10 mouse cellular contexts compared by ENCODE assay signal in genomic region chr12:61526199-61526598, GRCm38 (mm10). TPM values are rescaled to one million over a fixed set of nuclear protein-coding genes. Genes with fewer than 3 reads are reported as not detected.
DNase-seq lines count a peak whose midpoint lies in the region; ATAC-seq and TF ChIP-seq lines count a peak whose summit lies in the region.
"Had no signal": no experiment of that assay in that cellular context is flagged by ENCODE, and none has a peak within 500 bp of the region (broad histone marks: within the 10 kb centered on the region; RNA-seq: fewer than 3 reads in every experiment).

No protein-coding gene starts in this region.

- no peak overlapping the region for H3K9ac ChIP-seq in kidney, embryonic 15.5 days
- H3K9ac ChIP-seq in embryonic facial prominence, embryonic 13.5 days: no peak overlapping the region
- H3K9ac ChIP-seq in intestine, postnatal 0 days (ENCODE audit: low read depth, low read length): no peak overlapping the region
- H3K9ac ChIP-seq in midbrain, embryonic 12.5 days (replicated peaks): no peak overlapping the region

- H3K9me3 ChIP-seq in kidney, embryonic 15.5 days (replicated peaks): no peaks in the 10 kb centered on the region
- H3K9me3 ChIP-seq in embryonic facial prominence, embryonic 13.5 days: no peaks in the 10 kb centered on the region
- no peaks in the 10 kb centered on the region for H3K9me3 ChIP-seq in intestine, postnatal 0 days (ENCODE audit: control insufficient read depth)
- H3K9me3 ChIP-seq in midbrain, embryonic 12.5 days: no peaks in the 10 kb centered on the region

- peak overlapping the region; percentile 3; the same call in 1 of the 2 replicates for H3K4me2 ChIP-seq in kidney, embryonic 15.5 days
- H3K4me2 ChIP-seq in embryonic facial prominence, embryonic 13.5 days: peak overlapping the region; percentile 40
- no peak overlapping the region for H3K4me2 ChIP-seq in intestine, postnatal 0 days (replicated peaks; ENCODE audit: low read depth)
- H3K4me2 ChIP-seq in midbrain, embryonic 12.5 days (replicated peaks): peak overlapping the region; percentile 43

- no peak for ATAC-seq in kidney, embryonic 15.5 days (replicated peaks; ENCODE audit: low FRiP score)
- no peak for ATAC-seq in embryonic facial prominence, embryonic 13.5 days (ENCODE audit: insufficient number of reproducible peaks, insufficient read depth, low FRiP score, low TSS enrichment, low read depth)
- ATAC-seq in intestine, postnatal 0 days: no peak
- ATAC-seq in midbrain, embryonic 12.5 days (ENCODE audit: low FRiP score, low read depth): peak; percentile 65

- H3K27me3 ChIP-seq in kidney, embryonic 15.5 days: peaks cover 49% of the 10 kb centered on the region
- peaks cover 50% of the 10 kb centered on the region for H3K27me3 ChIP-seq in embryonic facial prominence, embryonic 13.5 days
- H3K27me3 ChIP-seq in intestine, postnatal 0 days (replicated peaks; ENCODE audit: control insufficient read depth, insufficient read depth, low read length): peaks cover 42% of the 10 kb centered on the region
- peaks cover 32% of the 10 kb centered on the region for H3K27me3 ChIP-seq in midbrain, embryonic 12.5 days

- no peak overlapping the region for H3K27ac ChIP-seq in kidney, embryonic 15.5 days
- no peak overlapping the region; the same call in 1 of the 2 replicates for H3K27ac ChIP-seq in embryonic facial prominence, embryonic 13.5 days
- no peak overlapping the region for H3K27ac ChIP-seq in intestine, postnatal 0 days (ENCODE audit: low read depth, low read length)
- no peak overlapping the region for H3K27ac ChIP-seq in midbrain, embryonic 12.5 days (replicated peaks)

- no peak overlapping the region for H3K4me3 ChIP-seq in kidney, embryonic 15.5 days (replicated peaks)
- peak overlapping the region; percentile 27 for H3K4me3 ChIP-seq in embryonic facial prominence, embryonic 13.5 days
- no peak overlapping the region for H3K4me3 ChIP-seq in intestine, postnatal 0 days (ENCODE audit: low read depth, low read length)
- peak overlapping the region; percentile 60 for H3K4me3 ChIP-seq in midbrain, embryonic 12.5 days

- intact Hi-C loops in heart, postnatal 25 days (cut with DNase I): no loop called here

- 2% methylated on average over 9 of the region's 9 CpGs for WGBS in kidney, embryonic 15.5 days
- WGBS in embryonic facial prominence, embryonic 13.5 days: 2% methylated on average over 9 of the region's 9 CpGs
- WGBS in intestine, postnatal 0 days: 5% methylated on average over 9 of the region's 9 CpGs
- WGBS in midbrain, embryonic 12.5 days: 2% methylated on average over 9 of the region's 9 CpGs

- TF ChIP-seq CTCF in intestine, postnatal 0 days (IDR thresholded peaks at IDR 0.05; ENCODE audit: low read depth): peak; percentile 18; the same call in 1 of the 2 replicates

- DNase-seq in kidney, postnatal 25 days: no peak
- DNase-seq in urinary bladder, adult 2 months (ENCODE audit: low spot score): no peak
- DNase-seq in adrenal gland, adult (ENCODE audit: inconsistent age in 2 of 2, low spot score in 1 of 2): no peak
- DNase-seq in heart, postnatal 25 days (ENCODE audit: low spot score): no peak

- H3K36me3 ChIP-seq in kidney, embryonic 15.5 days: no peaks in the 10 kb centered on the region
- no peaks in the 10 kb centered on the region for H3K36me3 ChIP-seq in embryonic facial prominence, embryonic 13.5 days
- H3K36me3 ChIP-seq in intestine, postnatal 0 days (ENCODE audit: control insufficient read depth, insufficient read depth): no peaks in the 10 kb centered on the region
- no peaks in the 10 kb centered on the region for H3K36me3 ChIP-seq in midbrain, embryonic 12.5 days
- H3K36me3 ChIP-seq: G1E had no signal

- H3K4me1 ChIP-seq in kidney, embryonic 15.5 days: peaks cover 25% of the 10 kb centered on the region
- peaks cover 30% of the 10 kb centered on the region for H3K4me1 ChIP-seq in embryonic facial prominence, embryonic 13.5 days
- H3K4me1 ChIP-seq in intestine, postnatal 0 days (replicated peaks; ENCODE audit: control insufficient read depth, insufficient read depth, low read length): 0 out of 2 replicates have a peak, but pooled peaks cover 2% of the 10 kb centered on the region
- peaks cover 13% of the 10 kb centered on the region; the same call in 1 of the 2 replicates for H3K4me1 ChIP-seq in midbrain, embryonic 12.5 days

RNA-seq across cellular contexts. Expression of gene Lrfn5, which starts 3.2 kb away (rescaled TPM):
- polyA plus RNA-seq in kidney, embryonic 15.5 days (2015; fragmentation: Nextera tagmentation; extraction: Ambion mirVana): 2.2 and 2.8 TPM in 2 replicates
- polyA plus RNA-seq in embryonic facial prominence, embryonic 13.5 days (2015; fragmentation: Nextera tagmentation; extraction: Ambion mirVana): 5.8 and 7.7 TPM in 2 replicates
- polyA plus RNA-seq in intestine, postnatal 0 days (2015; fragmentation: Nextera tagmentation; extraction: Ambion mirVana): 0.47 and 0.51 TPM in 2 replicates
- polyA plus RNA-seq in midbrain, embryonic 12.5 days (2016; fragmentation: Nextera tagmentation; extraction: Ambion mirVana): 6.3 and 7.5 TPM in 2 replicates
- 0.21 and 0.25 TPM in 2 replicates for polyA plus RNA-seq in urinary bladder, adult 2 months (2012; rRNA removed)
- total RNA-seq in heart, postnatal 25 days (2021): not detected
- total RNA-seq: hematopoietic stem cell, adult 5-6 weeks had no signal
- polyA plus RNA-seq: G1E had no signal

Comparison
In these comparisons a context has a peak if more than half of its experiments do, and no peak if none do; other contexts are left out.
1. H3K4me3 ChIP-seq: peak in embryonic facial prominence, embryonic 13.5 days (single experiment) and midbrain, embryonic 12.5 days (single experiment); none in kidney, embryonic 15.5 days (single experiment) and intestine, postnatal 0 days (single experiment).